Mouse (Mus musculus): ENCODE data around the gene Smim8. TPM values are rescaled to one million over a fixed set of nuclear protein-coding genes. Genes with fewer than 3 reads are reported as not detected.
"Not testable (repeated sequence)": the region's sequence is repeated elsewhere in the genome, so short reads cannot be mapped to it uniquely, and the experiment has no call there.

The Smim8 gene
- polyA plus RNA-seq, 1 experiment from 2014 or later: 44.4 TPM

- Histone ChIP-seq H3K4me3 (ENCODE audit: low read length) (no peak overlapping the region), H3K27ac (ENCODE audit: low read length) (no peak overlapping the region), H3K9ac (replicated peaks; ENCODE audit: low read length) (no peak overlapping the region), H3K4me1 (ENCODE audit: insufficient read depth, low read length) (no peaks in the 10 kb centered on the region), H3K4me2 (replicated peaks; ENCODE audit: low read depth, low read length) (no peak overlapping the region), H3K36me3 (ENCODE audit: insufficient read depth, low read length) (no peaks in the 10 kb centered on the region), H3K9me3 (ENCODE audit: low read length) (peaks cover 1% of the 10 kb centered on the region; the same call in 1 of the 2 replicates), H3K27me3 (ENCODE audit: insufficient read depth, low read length) (no peaks in the 10 kb centered on the region)
- no peak for ATAC-seq (ENCODE audit: low FRiP score, low TSS enrichment)
- 58% methylated on average over 5 of the region's 5 CpGs for WGBS
These were observed 6.6 kb upstream of the Smim8 start for GRCm38 (mm10) chr4:34784865-34785264.

DNA sequence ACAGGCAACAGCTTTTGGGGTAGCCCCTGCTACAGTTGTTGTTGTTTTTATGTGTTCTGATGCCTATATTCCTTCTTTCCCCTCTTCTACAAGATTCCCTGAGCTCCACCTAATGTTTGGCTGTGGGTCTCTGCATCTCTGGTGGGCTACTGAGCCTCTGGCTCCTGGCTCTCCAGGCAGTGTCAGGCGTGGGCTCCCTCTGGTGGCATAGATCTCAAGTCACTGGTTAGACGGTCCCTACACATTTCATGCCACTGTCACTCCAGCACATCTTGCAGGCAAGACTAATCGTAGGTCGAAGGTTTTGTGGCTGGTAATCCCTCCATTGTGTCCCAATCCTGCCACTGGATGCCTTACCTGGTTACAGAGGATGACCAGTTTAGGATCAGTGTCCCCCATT is 4.5 kb upstream of the Smim8 start:
- H3K27ac ChIP-seq (ENCODE audit: low read length): no peak overlapping the region
- ATAC-seq (ENCODE audit: low FRiP score, low TSS enrichment): no peak
- no peak overlapping the region for H3K4me2 ChIP-seq (replicated peaks; ENCODE audit: low read depth, low read length)
- H3K9me3 ChIP-seq (ENCODE audit: low read length): peaks cover 3% of the 10 kb centered on the region; the same call in 1 of the 2 replicates
- H3K27me3 ChIP-seq (ENCODE audit: insufficient read depth, low read length): no peaks in the 10 kb centered on the region
- no peaks in the 10 kb centered on the region for H3K4me1 ChIP-seq (ENCODE audit: insufficient read depth, low read length)
- no peaks in the 10 kb centered on the region for H3K36me3 ChIP-seq (ENCODE audit: insufficient read depth, low read length)
- H3K9ac ChIP-seq (replicated peaks; ENCODE audit: low read length): no peak overlapping the region
- no peak overlapping the region for H3K4me3 ChIP-seq (ENCODE audit: low read length)
- WGBS: 31% methylated on average over 4 of the region's 4 CpGs

DNA sequence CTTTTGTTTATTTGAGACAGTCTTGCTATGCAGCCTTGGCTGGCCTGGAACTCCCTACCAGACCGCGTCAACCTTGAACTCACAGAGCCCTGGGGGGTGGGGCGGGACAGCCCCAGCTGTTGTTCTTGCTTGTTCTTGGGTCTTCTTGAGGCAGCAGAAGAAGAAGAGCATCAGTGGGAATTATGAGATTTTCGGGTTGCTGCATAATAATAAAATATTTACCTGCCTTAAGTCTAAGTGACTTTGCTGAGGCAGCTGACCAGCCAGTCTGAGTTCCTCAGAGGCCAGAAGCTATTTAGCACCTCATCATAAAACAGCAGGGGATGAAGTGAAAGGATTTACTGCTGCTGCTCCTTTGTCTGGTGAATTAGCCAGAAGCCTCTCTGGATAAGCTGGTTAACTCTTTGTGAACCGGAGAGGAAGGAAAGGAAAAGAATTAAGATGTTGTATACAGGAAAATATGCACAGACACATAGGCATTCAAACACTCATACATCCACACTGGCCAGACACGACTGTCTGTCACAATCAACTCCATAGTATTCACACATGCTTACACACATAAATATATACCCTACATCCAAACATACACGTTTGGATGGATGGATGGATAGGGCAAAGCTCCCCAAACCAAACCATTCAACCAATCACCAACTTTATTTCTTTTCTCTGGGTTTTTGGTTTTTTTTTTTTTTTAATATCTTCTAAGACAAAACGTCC is 6.4 kb downstream of the Smim8 start:
- no peak overlapping the region for H3K9ac ChIP-seq (replicated peaks; ENCODE audit: low read length)
- H3K36me3 ChIP-seq (ENCODE audit: insufficient read depth, low read length): peaks cover 16% of the 10 kb centered on the region
- no peaks in the 10 kb centered on the region for H3K9me3 ChIP-seq (ENCODE audit: low read length)
- WGBS: 15% methylated on average over 8 of the region's 8 CpGs
- no peak overlapping the region for H3K27ac ChIP-seq (ENCODE audit: low read length)
- no peak overlapping the region for H3K4me3 ChIP-seq (ENCODE audit: low read length)
- H3K27me3 ChIP-seq (ENCODE audit: insufficient read depth, low read length): no peaks in the 10 kb centered on the region
- H3K4me2 ChIP-seq (replicated peaks; ENCODE audit: low read depth, low read length): no peak overlapping the region
- no peaks in the 10 kb centered on the region for H3K4me1 ChIP-seq (ENCODE audit: insufficient read depth, low read length)
- ATAC-seq (ENCODE audit: low FRiP score, low TSS enrichment): no peak

DNA sequence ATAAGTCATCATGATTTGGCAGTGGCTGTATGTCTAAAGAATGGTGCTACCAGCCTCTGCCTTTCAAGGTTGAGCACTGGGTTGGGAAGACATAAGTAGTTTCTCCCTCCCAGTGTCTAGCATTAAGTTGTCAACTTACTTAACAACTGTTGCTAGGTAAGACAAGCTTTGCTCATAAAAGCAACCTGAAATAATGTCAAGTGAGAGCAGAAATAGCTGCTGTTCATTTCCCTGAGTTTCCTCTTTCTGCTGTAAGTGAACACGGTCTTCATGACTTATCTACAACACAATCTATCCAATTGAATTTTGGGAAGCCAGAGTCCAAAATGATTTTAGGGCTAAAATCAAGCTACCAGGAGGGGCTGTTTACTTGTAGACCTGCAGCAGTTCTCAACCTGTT is 22.1 kb downstream of the Smim8 start, which contains the start of gene Gm136:
Gm136 (minus strand) TSS at position 101 of the 400 bp plus-strand sequence.
- H3K27me3 ChIP-seq (ENCODE audit: insufficient read depth, low read length): no peaks in the 10 kb centered on the region
- WGBS: 74% methylated on average over 1 of the region's 1 CpGs

GRCm38 (mm10) chr4:34749236-34749635 is 29.0 kb downstream of the Smim8 start:
- no peaks in the 10 kb centered on the region for H3K9me3 ChIP-seq (ENCODE audit: low read length)
- H3K27me3 ChIP-seq (ENCODE audit: insufficient read depth, low read length): no peaks in the 10 kb centered on the region
- H3K9ac ChIP-seq (replicated peaks; ENCODE audit: low read length): no peak overlapping the region
- H3K4me2 ChIP-seq (replicated peaks; ENCODE audit: low read depth, low read length): no peak overlapping the region
- no peak for ATAC-seq (ENCODE audit: low FRiP score, low TSS enrichment)
- no peaks in the 10 kb centered on the region for H3K36me3 ChIP-seq (ENCODE audit: insufficient read depth, low read length)
- H3K27ac ChIP-seq (ENCODE audit: low read length): peak overlapping the region; percentile 63; the same call in 1 of the 2 replicates
- no peak overlapping the region for H3K4me3 ChIP-seq (ENCODE audit: low read length)
- H3K4me1 ChIP-seq (ENCODE audit: insufficient read depth, low read length): no peaks in the 10 kb centered on the region
- 36% methylated on average over 6 of the region's 6 CpGs for WGBS

More for the DNA sequence above, 22.1 kb downstream of the Smim8 start, which contains the start of gene Gm136:
- Histone ChIP-seq H3K36me3 (ENCODE audit: insufficient read depth, low read length) (no peaks in the 10 kb centered on the region), H3K4me1 (ENCODE audit: insufficient read depth, low read length) (no peaks in the 10 kb centered on the region), H3K4me2 (replicated peaks; ENCODE audit: low read depth, low read length) (no peak within 1 kb of the TSS), H3K9ac (replicated peaks; ENCODE audit: low read length) (no peak within 1 kb of the TSS), H3K27ac (ENCODE audit: low read length) (no peak within 1 kb of the TSS), H3K4me3 (ENCODE audit: low read length) (no peak within 1 kb of the TSS), H3K9me3 (ENCODE audit: low read length) (no peaks in the 10 kb centered on the region)
- ATAC-seq (ENCODE audit: low FRiP score, low TSS enrichment): no peak

DNA sequence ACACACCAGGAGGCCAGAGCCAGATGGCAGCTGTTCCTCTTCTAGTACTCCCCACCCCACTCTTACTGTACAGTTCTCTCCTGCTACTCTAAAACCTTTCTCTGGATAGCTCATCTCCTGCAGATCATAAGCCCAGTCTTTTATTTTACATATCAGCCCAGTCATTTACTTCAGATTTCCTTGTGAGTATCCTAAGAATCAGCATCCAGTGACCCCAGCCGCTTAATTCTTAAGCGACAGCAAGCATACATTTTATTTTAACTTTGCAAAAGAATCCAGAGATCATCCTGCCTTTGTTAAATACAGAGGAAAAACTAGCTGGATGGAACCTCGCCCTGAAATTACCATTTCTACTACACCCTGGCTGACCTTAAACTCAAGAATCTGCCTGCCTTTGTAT is 43.8 kb downstream of the Smim8 start:
- no peak for ATAC-seq (ENCODE audit: low FRiP score, low TSS enrichment)
- H3K27ac ChIP-seq (ENCODE audit: low read length): no peak overlapping the region
- WGBS: 76% methylated on average over 3 of the region's 3 CpGs

DNA sequence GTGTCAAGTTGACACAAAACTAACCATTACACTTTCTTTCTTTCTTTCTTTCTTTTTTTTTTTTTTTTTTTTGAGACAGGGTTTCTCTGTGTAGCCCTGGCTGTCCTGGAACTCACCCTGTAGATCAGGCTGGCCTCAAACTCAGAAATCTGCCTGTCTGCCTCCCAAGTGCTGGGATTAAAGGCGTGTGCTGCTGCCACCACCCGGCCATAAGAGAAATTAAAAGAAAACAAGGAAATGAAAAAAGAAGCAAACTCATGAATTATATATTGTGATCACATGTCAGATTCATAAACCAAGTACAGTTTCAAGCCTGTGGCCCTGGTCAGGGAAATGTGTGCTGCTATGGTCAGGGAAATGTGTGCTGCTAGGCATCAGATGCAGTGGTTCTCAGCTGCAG is 44.8 kb downstream of the Smim8 start:
- not testable (repeated sequence) for H3K36me3 ChIP-seq (ENCODE audit: insufficient read depth, low read length); ATAC-seq (ENCODE audit: low FRiP score, low TSS enrichment); H3K9me3 ChIP-seq (ENCODE audit: low read length); H3K27ac ChIP-seq (ENCODE audit: low read length); H3K9ac ChIP-seq (replicated peaks; ENCODE audit: low read length); H3K4me2 ChIP-seq (replicated peaks; ENCODE audit: low read depth, low read length); H3K4me3 ChIP-seq (ENCODE audit: low read length); H3K27me3 ChIP-seq (ENCODE audit: insufficient read depth, low read length); H3K4me1 ChIP-seq (ENCODE audit: insufficient read depth, low read length)
- 34% methylated on average over 2 of the region's 2 CpGs for WGBS

More for the DNA sequence above, 43.8 kb downstream of the Smim8 start:
- Histone ChIP-seq H3K9ac (replicated peaks; ENCODE audit: low read length) (no peak overlapping the region), H3K36me3 (ENCODE audit: insufficient read depth, low read length) (no peaks in the 10 kb centered on the region), H3K27me3 (ENCODE audit: insufficient read depth, low read length) (no peaks in the 10 kb centered on the region), H3K4me3 (ENCODE audit: low read length) (no peak overlapping the region), H3K4me2 (replicated peaks; ENCODE audit: low read depth, low read length) (no peak overlapping the region), H3K9me3 (ENCODE audit: low read length) (no peaks in the 10 kb centered on the region), H3K4me1 (ENCODE audit: insufficient read depth, low read length) (0 out of 2 replicates have a peak, but pooled peaks cover 3% of the 10 kb centered on the region)

- WGBS: under 1% methylated on average over 38 of the region's 38 CpGs
- peak within 1 kb of the TSS; percentile 60 for H3K9ac ChIP-seq (replicated peaks; ENCODE audit: low read length)
These were observed 48.3 kb downstream of the Smim8 start, which contains the start of gene Cfap206 for GRCm38 (mm10) chr4:34729851-34730341. TSS of gene Cfap206 (minus strand) at chr4:34730206.

GRCm38 (mm10) chr4:34725710-34726109 is 52.5 kb downstream of the Smim8 start:
- not testable (repeated sequence) for H3K4me1 ChIP-seq (ENCODE audit: insufficient read depth, low read length); H3K9me3 ChIP-seq (ENCODE audit: low read length); ATAC-seq (ENCODE audit: low FRiP score, low TSS enrichment); H3K9ac ChIP-seq (replicated peaks; ENCODE audit: low read length); H3K4me3 ChIP-seq (ENCODE audit: low read length); H3K4me2 ChIP-seq (replicated peaks; ENCODE audit: low read depth, low read length); H3K27me3 ChIP-seq (ENCODE audit: insufficient read depth, low read length); H3K27ac ChIP-seq (ENCODE audit: low read length); H3K36me3 ChIP-seq (ENCODE audit: insufficient read depth, low read length)
- WGBS: 85% methylated on average over 3 of the region's 3 CpGs

More at GRCm38 (mm10) chr4:34729851-34730341, 48.3 kb downstream of the Smim8 start, which contains the start of gene Cfap206:
- H3K9me3 ChIP-seq (ENCODE audit: low read length): no peaks in the 10 kb centered on the region
- peak within 1 kb of the TSS; percentile 65 for H3K4me3 ChIP-seq (ENCODE audit: low read length)
- H3K27me3 ChIP-seq (ENCODE audit: insufficient read depth, low read length): no peaks in the 10 kb centered on the region; the same call in 1 of the 2 replicates
- H3K4me1 ChIP-seq (ENCODE audit: insufficient read depth, low read length): 0 out of 2 replicates have a peak, but pooled peaks cover 4% of the 10 kb centered on the region
- H3K27ac ChIP-seq (ENCODE audit: low read length): no peak within 1 kb of the TSS
- peak within 1 kb of the TSS; percentile 92 for H3K4me2 ChIP-seq (replicated peaks; ENCODE audit: low read depth, low read length)
- H3K36me3 ChIP-seq (ENCODE audit: insufficient read depth, low read length): no peaks in the 10 kb centered on the region
- peak; percentile 99 for ATAC-seq (ENCODE audit: low FRiP score, low TSS enrichment)

GRCm38 (mm10) chr4:34724306-34724705 is 53.9 kb downstream of the Smim8 start:
- Histone ChIP-seq H3K9ac (replicated peaks; ENCODE audit: low read length) (no peak overlapping the region), H3K4me3 (ENCODE audit: low read length) (no peak overlapping the region), H3K36me3 (ENCODE audit: insufficient read depth, low read length) (no peaks in the 10 kb centered on the region), H3K27me3 (ENCODE audit: insufficient read depth, low read length) (no peaks in the 10 kb centered on the region; the same call in 1 of the 2 replicates), H3K9me3 (ENCODE audit: low read length) (peaks cover 8% of the 10 kb centered on the region; the same call in 1 of the 2 replicates), H3K27ac (ENCODE audit: low read length) (no peak overlapping the region), H3K4me2 (replicated peaks; ENCODE audit: low read depth, low read length) (no peak overlapping the region), H3K4me1 (ENCODE audit: insufficient read depth, low read length) (no peaks in the 10 kb centered on the region)
- no peak for ATAC-seq (ENCODE audit: low FRiP score, low TSS enrichment)
- WGBS: 53% methylated on average over 4 of the region's 4 CpGs
